ENCODE assay signal across 10 mouse cellular contexts in the genomic region with DNA sequence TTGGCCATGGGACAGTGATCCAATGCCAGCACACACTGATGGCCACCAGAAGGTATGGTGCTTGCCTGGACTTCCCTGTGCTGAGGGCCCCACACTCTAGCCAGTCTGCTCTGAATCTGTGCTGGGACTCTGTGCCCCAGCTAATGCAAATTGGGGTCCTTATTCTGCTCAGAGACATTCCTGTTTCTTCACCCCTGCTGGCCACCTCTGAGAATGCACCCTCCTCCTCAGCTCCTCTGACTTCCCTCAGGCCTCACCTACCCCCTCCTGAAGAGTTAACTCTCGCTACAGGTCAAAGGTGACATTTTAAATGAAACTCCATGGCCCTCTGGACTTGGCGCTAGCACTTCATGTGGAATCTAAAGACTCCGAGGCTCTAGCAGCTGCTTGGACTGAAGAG.
DNase-seq lines count a peak whose midpoint lies in the region; ATAC-seq and TF ChIP-seq lines count a peak whose summit lies in the region.
"Had no signal": no experiment of that assay in that cellular context is flagged by ENCODE, and none has a peak within 500 bp of the region (broad histone marks: within the 10 kb centered on the region; RNA-seq: fewer than 3 reads in every experiment).

No protein-coding gene starts in this region.

- no peak overlapping the region for H3K27ac ChIP-seq in hindbrain, postnatal 0 days
- no peak overlapping the region for H3K27ac ChIP-seq in hindbrain, embryonic 14.5 days
- no peak overlapping the region for H3K27ac ChIP-seq in midbrain, postnatal 0 days (ENCODE audit: low read depth, low read length)
- H3K27ac ChIP-seq in midbrain, embryonic 15.5 days: no peak overlapping the region
- H3K27ac ChIP-seq in small intestine, adult 2 months (ENCODE audit: insufficient read depth, low read depth, low read length): no peak overlapping the region
- H3K27ac ChIP-seq in thymus, adult 2 months (ENCODE audit: control insufficient read depth, insufficient read depth, low read length): no peak overlapping the region

- no peak overlapping the region for H3K4me3 ChIP-seq in hindbrain, postnatal 0 days (ENCODE audit: low read length)
- H3K4me3 ChIP-seq in hindbrain, embryonic 14.5 days (replicated peaks; ENCODE audit: low read length): no peak overlapping the region
- H3K4me3 ChIP-seq in midbrain, postnatal 0 days (ENCODE audit: low read depth, low read length): no peak overlapping the region
- no peak overlapping the region for H3K4me3 ChIP-seq in midbrain, embryonic 15.5 days
- no peak overlapping the region for H3K4me3 ChIP-seq in small intestine, adult 2 months (ENCODE audit: low read depth, low read length)
- H3K4me3 ChIP-seq in thymus, adult 2 months (ENCODE audit: control insufficient read depth, insufficient read depth, low read length): no peak overlapping the region

- ATAC-seq in hindbrain, postnatal 0 days: no peak
- ATAC-seq in hindbrain, embryonic 14.5 days (ENCODE audit: low FRiP score): no peak
- no peak for ATAC-seq in midbrain, postnatal 0 days (ENCODE audit: low FRiP score)
- no peak for ATAC-seq in midbrain, embryonic 15.5 days (replicated peaks)

- H3K36me3 ChIP-seq in hindbrain, postnatal 0 days (ENCODE audit: insufficient read depth, low read length): no peaks in the 10 kb centered on the region
- H3K36me3 ChIP-seq in hindbrain, embryonic 14.5 days (replicated peaks; ENCODE audit: control insufficient read depth, insufficient read depth): no peaks in the 10 kb centered on the region
- H3K36me3 ChIP-seq in midbrain, postnatal 0 days (ENCODE audit: insufficient read depth, low read length): no peaks in the 10 kb centered on the region
- no peaks in the 10 kb centered on the region for H3K36me3 ChIP-seq in midbrain, embryonic 15.5 days (replicated peaks)
- H3K36me3 ChIP-seq in small intestine, adult 2 months (ENCODE audit: control insufficient read depth, insufficient read depth, low read length): no peaks in the 10 kb centered on the region
- no peaks in the 10 kb centered on the region for H3K36me3 ChIP-seq in thymus, adult 2 months (ENCODE audit: control insufficient read depth, insufficient read depth, low read length)

- peak; percentile 48 for TF ChIP-seq CTCF in hindbrain, postnatal 0 days (IDR thresholded peaks at IDR 0.05; ENCODE audit: low read depth)
- peak; percentile 40 for TF ChIP-seq CTCF in midbrain, postnatal 0 days (IDR thresholded peaks at IDR 0.05)
- TF ChIP-seq CTCF in small intestine, adult 2 months (IDR thresholded peaks at IDR 0.05; ENCODE audit: extremely low read depth, insufficient read length, insufficient replicate concordance, low read depth, low read length): peak; percentile 8; the same call in 1 of the 2 replicates
- TF ChIP-seq CTCF in thymus, adult 2 months (IDR thresholded peaks at IDR 0.05; ENCODE audit: borderline replicate concordance, control insufficient read depth, extremely low read depth, insufficient read depth, low read length, poor library complexity): no peak

- no peak overlapping the region for H3K4me2 ChIP-seq in hindbrain, postnatal 0 days (ENCODE audit: low read depth, low read length)
- H3K4me2 ChIP-seq in hindbrain, embryonic 14.5 days (replicated peaks): no peak overlapping the region
- H3K4me2 ChIP-seq in midbrain, postnatal 0 days (ENCODE audit: low read depth, low read length, poor library complexity, severe bottlenecking): no peak overlapping the region
- H3K4me2 ChIP-seq in midbrain, embryonic 15.5 days: no peak overlapping the region

- WGBS in hindbrain, postnatal 0 days: 50% methylated on average over 3 of the region's 3 CpGs
- WGBS in hindbrain, embryonic 14.5 days: 29% methylated on average over 3 of the region's 3 CpGs
- 30% methylated on average over 3 of the region's 3 CpGs for WGBS in midbrain, postnatal 0 days
- WGBS in midbrain, embryonic 15.5 days: 35% methylated on average over 3 of the region's 3 CpGs
- 28% methylated on average over 3 of the region's 3 CpGs for WGBS in small intestine, adult 2 months
- WGBS in thymus, adult 2 months: 59% methylated on average over 3 of the region's 3 CpGs

- no peak overlapping the region for H3K9ac ChIP-seq in hindbrain, postnatal 0 days (replicated peaks; ENCODE audit: low read length)
- H3K9ac ChIP-seq in hindbrain, embryonic 14.5 days: no peak overlapping the region
- no peak overlapping the region for H3K9ac ChIP-seq in midbrain, postnatal 0 days (replicated peaks; ENCODE audit: low read length, poor library complexity, severe bottlenecking)
- H3K9ac ChIP-seq in midbrain, embryonic 15.5 days: no peak overlapping the region

- no peaks in the 10 kb centered on the region; the same call in 1 of the 2 replicates for H3K4me1 ChIP-seq in hindbrain, postnatal 0 days (ENCODE audit: insufficient read depth, low read length)
- no peaks in the 10 kb centered on the region for H3K4me1 ChIP-seq in hindbrain, embryonic 14.5 days (replicated peaks; ENCODE audit: control insufficient read depth, insufficient read depth, low read length)
- H3K4me1 ChIP-seq in midbrain, postnatal 0 days (ENCODE audit: insufficient read depth, low read length): no peaks in the 10 kb centered on the region
- H3K4me1 ChIP-seq in midbrain, embryonic 15.5 days: 0 out of 2 replicates have a peak, but pooled peaks cover 4% of the 10 kb centered on the region
- H3K4me1 ChIP-seq in small intestine, adult 2 months (ENCODE audit: control insufficient read depth, insufficient read depth, insufficient read length, low read length): no peaks in the 10 kb centered on the region
- H3K4me1 ChIP-seq in thymus, adult 2 months (replicated peaks; ENCODE audit: control insufficient read depth, insufficient read depth, low read length): no peaks in the 10 kb centered on the region

- no peaks in the 10 kb centered on the region for H3K9me3 ChIP-seq in hindbrain, postnatal 0 days (ENCODE audit: low read length)
- H3K9me3 ChIP-seq in hindbrain, embryonic 14.5 days (ENCODE audit: control insufficient read depth, low read length): no peaks in the 10 kb centered on the region
- no peaks in the 10 kb centered on the region for H3K9me3 ChIP-seq in midbrain, postnatal 0 days (ENCODE audit: low read length)
- H3K9me3 ChIP-seq in midbrain, embryonic 15.5 days: no peaks in the 10 kb centered on the region

- no peak for TF ChIP-seq POLR2A in small intestine, adult 2 months (IDR thresholded peaks at IDR 0.05; ENCODE audit: low read depth, low read length)
- no peak for TF ChIP-seq POLR2A in thymus, adult 2 months (IDR thresholded peaks at IDR 0.05; ENCODE audit: control insufficient read depth, extremely low read depth, insufficient read depth, low read length, poor library complexity)

- no peak for DNase-seq in hindbrain, postnatal 0 days (ENCODE audit: low spot score)
- DNase-seq in hindbrain, embryonic 14.5 days (ENCODE audit: low spot score): no peak
- DNase-seq in midbrain, postnatal 0 days (ENCODE audit: low spot score): no peak
- peak; percentile 48 for DNase-seq in embryo, embryonic 10 days (ENCODE audit: low spot score)
- no peak for DNase-seq in frontal cortex, adult 2 months (ENCODE audit: extremely low spot score in 1 of 2, low spot score in 1 of 2)
- no peak for DNase-seq in thymus, adult 2 months
- DNase-seq: heart, adult 18-20 months; right cerebral cortex, postnatal 14 days had no signal

- no peaks in the 10 kb centered on the region for H3K27me3 ChIP-seq in hindbrain, postnatal 0 days (ENCODE audit: insufficient read depth, low read length)
- no peaks in the 10 kb centered on the region for H3K27me3 ChIP-seq in hindbrain, embryonic 14.5 days (ENCODE audit: control insufficient read depth, insufficient read depth, low read length)
- H3K27me3 ChIP-seq in midbrain, postnatal 0 days (ENCODE audit: insufficient read depth, low read length): no peaks in the 10 kb centered on the region
- H3K27me3 ChIP-seq in midbrain, embryonic 15.5 days (replicated peaks): no peaks in the 10 kb centered on the region
- no peaks in the 10 kb centered on the region for H3K27me3 ChIP-seq in small intestine, adult 2 months (ENCODE audit: control insufficient read depth, insufficient read depth, low read length)
- no peaks in the 10 kb centered on the region for H3K27me3 ChIP-seq in thymus, adult 2 months (ENCODE audit: control insufficient read depth, insufficient read depth, low read length)
